Mouse (Mus musculus) kidney, postnatal 25 days (tissue): ENCODE data around the gene Snx15.
"Not testable (repeated sequence)": the region's sequence is repeated elsewhere in the genome, so short reads cannot be mapped to it uniquely, and the experiment has no call there.

Experiments
- DNase-seq, 2 experiments: peaks; one replicate each; pipeline ENCODE4 v3.0.0; 2021; ENCODE audit warnings: mixed read lengths in 2 of 2

Snx15 gene

GRCm38 (mm10) chr19:6127760-6128341, at the start of gene Snx15:
Snx15 (minus strand) TSS chr19:6128304.
- peak; percentile 99 for DNase-seq

GRCm38 (mm10) chr19:6174771-6175170, 46.7 kb upstream of the Snx15 start:
- DNase-seq, result no peak

- peak; percentile 11 to 63 for DNase-seq
Measured at GRCm38 (mm10) chr19:6171215-6171614, 43.1 kb upstream of the Snx15 start.

- no peak for DNase-seq
Measured at GRCm38 (mm10) chr19:6166750-6167149, 38.6 kb upstream of the Snx15 start.

- peak; percentile 58 to 74 for DNase-seq
Measured at GRCm38 (mm10) chr19:6163872-6164547, 35.9 kb upstream of the Snx15 start.

GRCm38 (mm10) chr19:6157220-6157619, 29.1 kb upstream of the Snx15 start:
- DNase-seq, result no peak

- DNase-seq, result peak; percentile 60 to 85
Measured at GRCm38 (mm10) chr19:6156372-6156771, 28.3 kb upstream of the Snx15 start.

- no peak for DNase-seq
Measured at GRCm38 (mm10) chr19:6155174-6155573, 27.1 kb upstream of the Snx15 start.

- no peak for DNase-seq
Measured at GRCm38 (mm10) chr19:6144842-6145241, 16.7 kb upstream of the Snx15 start.

- DNase-seq, result peak; percentile 88 to 90
Measured at GRCm38 (mm10) chr19:6141394-6141749, 13.3 kb upstream of the Snx15 start, which contains the start of gene Arl2. Arl2 (minus strand) TSS chr19:6141548.

GRCm38 (mm10) chr19:6140678-6141393, 12.7 kb upstream of the Snx15 start, which contains the start of gene Batf2:
Batf2 (plus strand) TSS chr19:6140983.
- peak; percentile 91 to 96 for DNase-seq

GRCm38 (mm10) chr19:6140374-6140677, 12.2 kb upstream of the Snx15 start:
- no peak for DNase-seq

- no peak for DNase-seq
Measured at GRCm38 (mm10) chr19:6139701-6140100, 11.6 kb upstream of the Snx15 start.

- DNase-seq, result no peak
Measured at GRCm38 (mm10) chr19:6136397-6136796, 8.3 kb upstream of the Snx15 start.

GRCm38 (mm10) chr19:6133197-6133596, 5.1 kb upstream of the Snx15 start:
- not testable (repeated sequence) for DNase-seq

- no peak for DNase-seq
Measured at GRCm38 (mm10) chr19:6132171-6132827, 4.2 kb upstream of the Snx15 start.

GRCm38 (mm10) chr19:6130414-6131128, 2.5 kb upstream of the Snx15 start:
- not testable (repeated sequence) for DNase-seq

GRCm38 (mm10) chr19:6126789-6127580, 1.1 kb downstream of the Snx15 start:
- no peak for DNase-seq

GRCm38 (mm10) chr19:6126289-6126688, 1.8 kb downstream of the Snx15 start:
- DNase-seq, result peak in 1 of 2 experiments; percentile 84

GRCm38 (mm10) chr19:6124898-6125297, 3.2 kb downstream of the Snx15 start:
- no peak for DNase-seq

- no peak for DNase-seq
Measured at GRCm38 (mm10) chr19:6123330-6123729, 4.8 kb downstream of the Snx15 start.

- peak in 1 of 2 experiments; percentile 54 for DNase-seq
Measured at GRCm38 (mm10) chr19:6121761-6122160, 6.3 kb downstream of the Snx15 start.
